Mouse (Mus musculus) heart, embryonic 16.5 days (tissue): ENCODE measurements around the gene Shb. TPM values are rescaled to one million over a fixed set of nuclear protein-coding genes. Genes with fewer than 3 reads are reported as not detected.
"Not testable (repeated sequence)": the region's sequence is repeated elsewhere in the genome, so short reads cannot be mapped to it uniquely, and the experiment has no call there.

Experiments used
- ATAC-seq: fragments of 200-750 bp; cut with Nextera tagmentation; replicated peaks from 2 replicates; pipeline ENCODE4 v1.8.0; 2017; ENCODE audit warnings: moderate number of reproducible peaks; ENCODE audit not compliant: insufficient read depth, low FRiP score; ENCODE audit errors: extremely low read depth
- H3K27ac ChIP-seq: fragments of 300-500 bp; sonication (generic); 2 replicates; pipeline ENCODE4 v1.5.1; 2014; ENCODE audit warnings: mild to moderate bottlenecking, low read length, control low read depth, moderate library complexity
- H3K27me3 ChIP-seq: fragments of 300-500 bp; sonication (generic); 2 replicates; pipeline ENCODE4 v1.6.1; 2014; ENCODE audit warnings: low read length, mixed read lengths; ENCODE audit not compliant: control insufficient read depth, insufficient read depth
- H3K36me3 ChIP-seq: fragments of 300-500 bp; sonication (generic); 2 replicates; pipeline ENCODE4 v1.6.1; 2014; ENCODE audit not compliant: control insufficient read depth, insufficient read depth
- H3K4me1 ChIP-seq: fragments of 300-500 bp; sonication (generic); 2 replicates; pipeline ENCODE4 v1.6.1; 2014; ENCODE audit warnings: low read length, mixed read lengths; ENCODE audit not compliant: control insufficient read depth, insufficient read depth
- H3K4me2 ChIP-seq: fragments of 300-500 bp; sonication (generic); 2 replicates; pipeline ENCODE4 v1.6.1; 2014; ENCODE audit warnings: low read depth, mild to moderate bottlenecking, control low read depth, low read length
- H3K4me3 ChIP-seq: fragments of 300-500 bp; sonication (generic); 2 replicates; pipeline ENCODE4 v1.5.1; 2014; ENCODE audit warnings: mild to moderate bottlenecking, control low read depth, low read length
- H3K9ac ChIP-seq: fragments of 300-500 bp; sonication (generic); 2 replicates; pipeline ENCODE4 v1.6.1; 2014; ENCODE audit warnings: low read length, control low read depth
- H3K9me3 ChIP-seq: fragments of 300-500 bp; sonication (generic); replicated peaks from 2 replicates; pipeline ENCODE4 v1.6.1; 2016; ENCODE audit warnings: low read length; ENCODE audit not compliant: control insufficient read depth
- WGBS: fragments of 180-500 bp; shearing (Covaris S2); extraction: QIAGEN DNeasy Blood & Tissue Kit; methylation state at CpG from one replicate; pipeline ENCODE4 v1.1.7; 2014; 5-methylcytosine and 5-hydroxymethylcytosine counted together
- polyA plus RNA-seq: library from polyadenylated mRNA; unstranded; fragments of >200 nt; fragmentation: Nextera tagmentation; extraction: Ambion mirVana; gene quantifications from 2 replicates; pipeline ENCODE4 v1.2.1, GENCODE M21; 2015

The Shb gene
- polyA plus RNA-seq, 1 experiment from 2014 or later: 7.6 TPM

- Histone ChIP-seq H3K9ac (no peak overlapping the region), H3K9me3 (no peaks in the 10 kb centered on the region), H3K4me1 (peaks cover 36% of the 10 kb centered on the region), H3K27ac (peak overlapping the region; percentile 46), H3K4me2 (no peak overlapping the region), H3K4me3 (no peak overlapping the region), H3K27me3 (no peaks in the 10 kb centered on the region), H3K36me3 (peaks cover 32% of the 10 kb centered on the region)
- no peak for ATAC-seq
- 58% methylated on average over 7 of the region's 7 CpGs for WGBS
Observed at GRCm38 (mm10) chr4:45403499-45403878, 128.8 kb downstream of the Shb start.

GRCm38 (mm10) chr4:45402878-45403498, 129.3 kb downstream of the Shb start:
- Histone ChIP-seq H3K4me1 (peaks cover 36% of the 10 kb centered on the region), H3K27ac (peak overlapping the region; percentile 46), H3K9me3 (no peaks in the 10 kb centered on the region), H3K9ac (no peak overlapping the region), H3K4me3 (no peak overlapping the region), H3K4me2 (peak overlapping the region; percentile 14; the same call in 1 of the 2 replicates), H3K27me3 (no peaks in the 10 kb centered on the region), H3K36me3 (peaks cover 34% of the 10 kb centered on the region)
- peak; percentile 75 for ATAC-seq
- WGBS: 28% methylated on average over 7 of the region's 7 CpGs

- Histone ChIP-seq H3K4me2 (no peak overlapping the region), H3K4me3 (no peak overlapping the region), H3K9me3 (no peaks in the 10 kb centered on the region), H3K9ac (no peak overlapping the region), H3K36me3 (peaks cover 39% of the 10 kb centered on the region), H3K27me3 (no peaks in the 10 kb centered on the region), H3K27ac (no peak overlapping the region), H3K4me1 (peaks cover 31% of the 10 kb centered on the region)
- no peak for ATAC-seq
- WGBS: 80% methylated on average over 4 of the region's 4 CpGs
Observed at GRCm38 (mm10) chr4:45402281-45402680, 130.0 kb downstream of the Shb start.

GRCm38 (mm10) chr4:45399421-45400210, 132.7 kb downstream of the Shb start:
- 93% methylated on average over 45 of the region's 45 CpGs for WGBS
- H3K9me3 ChIP-seq: no peaks in the 10 kb centered on the region
- H3K4me2 ChIP-seq: no peak overlapping the region
- no peak overlapping the region for H3K27ac ChIP-seq
- no peak for ATAC-seq
- no peak overlapping the region for H3K4me3 ChIP-seq
- H3K9ac ChIP-seq: no peak overlapping the region
- H3K36me3 ChIP-seq: peaks cover 39% of the 10 kb centered on the region
- H3K4me1 ChIP-seq: peaks cover 16% of the 10 kb centered on the region
- H3K27me3 ChIP-seq: no peaks in the 10 kb centered on the region

- H3K36me3 ChIP-seq: peaks cover 33% of the 10 kb centered on the region
- peaks cover 12% of the 10 kb centered on the region for H3K4me1 ChIP-seq
- not testable (repeated sequence) for H3K27me3 ChIP-seq, H3K4me2 ChIP-seq, H3K4me3 ChIP-seq, H3K9ac ChIP-seq, H3K9me3 ChIP-seq, H3K27ac ChIP-seq, ATAC-seq
- WGBS: 68% methylated on average over 5 of the region's 5 CpGs
Observed at GRCm38 (mm10) chr4:45398315-45398714, 134.0 kb downstream of the Shb start.

GRCm38 (mm10) chr4:45396211-45396610, 136.1 kb downstream of the Shb start:
- not testable (repeated sequence) for ATAC-seq, H3K27me3 ChIP-seq, H3K9ac ChIP-seq, H3K9me3 ChIP-seq, H3K4me2 ChIP-seq, H3K4me3 ChIP-seq, H3K4me1 ChIP-seq, H3K27ac ChIP-seq
- WGBS: 83% methylated on average over 5 of the region's 6 CpGs
- peaks cover 26% of the 10 kb centered on the region for H3K36me3 ChIP-seq

- peaks cover 9% of the 10 kb centered on the region; the same call in 1 of the 2 replicates for H3K36me3 ChIP-seq
- WGBS: 75% methylated on average over 5 of the region's 5 CpGs
- no peak for ATAC-seq
Observed at GRCm38 (mm10) chr4:45393658-45394057, 138.6 kb downstream of the Shb start.

GRCm38 (mm10) chr4:45392994-45393393, 139.3 kb downstream of the Shb start:
- Histone ChIP-seq H3K9ac (no peak overlapping the region), H3K4me1 (peaks cover 8% of the 10 kb centered on the region; the same call in 1 of the 2 replicates), H3K36me3 (peaks cover 5% of the 10 kb centered on the region; the same call in 1 of the 2 replicates), H3K4me3 (no peak overlapping the region), H3K4me2 (no peak overlapping the region), H3K27ac (no peak overlapping the region), H3K9me3 (no peaks in the 10 kb centered on the region), H3K27me3 (no peaks in the 10 kb centered on the region)
- 68% methylated on average over 8 of the region's 8 CpGs for WGBS
- ATAC-seq: no peak

More at GRCm38 (mm10) chr4:45393658-45394057, 138.6 kb downstream of the Shb start:
- no peak overlapping the region for H3K9ac ChIP-seq
- H3K9me3 ChIP-seq: no peaks in the 10 kb centered on the region
- no peak overlapping the region for H3K4me3 ChIP-seq
- H3K4me1 ChIP-seq: peaks cover 8% of the 10 kb centered on the region; the same call in 1 of the 2 replicates
- H3K27ac ChIP-seq: no peak overlapping the region
- H3K4me2 ChIP-seq: no peak overlapping the region
- H3K27me3 ChIP-seq: no peaks in the 10 kb centered on the region

- Histone ChIP-seq H3K9me3 (no peaks in the 10 kb centered on the region), H3K4me3 (no peak overlapping the region), H3K4me1 (peaks cover 8% of the 10 kb centered on the region; the same call in 1 of the 2 replicates), H3K36me3 (peaks cover under 1% of the 10 kb centered on the region; the same call in 1 of the 2 replicates), H3K27me3 (no peaks in the 10 kb centered on the region), H3K9ac (peak overlapping the region; percentile 21; the same call in 1 of the 2 replicates), H3K4me2 (no peak overlapping the region), H3K27ac (no peak overlapping the region)
- WGBS: 43% methylated on average over 11 of the region's 11 CpGs
- ATAC-seq: no peak
Observed at GRCm38 (mm10) chr4:45392572-45392971, 139.7 kb downstream of the Shb start.
